Mouse (Mus musculus) bone marrow macrophage, adult 2 months (primary cell): ENCODE results near the gene Cib2. TPM values are rescaled to one million over a fixed set of nuclear protein-coding genes. Genes with fewer than 3 reads are reported as not detected.

Source experiments
- H3K27ac ChIP-seq: 2 replicates; pipeline ENCODE4 v1.5.1; 2012; ENCODE audit warnings: low read depth, low read length; ENCODE audit not compliant: insufficient read depth
- H3K4me1 ChIP-seq: 2 replicates; pipeline ENCODE4 v1.6.1; 2012; ENCODE audit warnings: low read length; ENCODE audit not compliant: control insufficient read depth, insufficient read depth
- H3K4me3 ChIP-seq: 2 replicates; pipeline ENCODE4 v1.5.1; 2012; ENCODE audit warnings: mild to moderate bottlenecking, low read length, moderate library complexity; ENCODE audit not compliant: insufficient read depth
- CTCF ChIP-seq: IDR thresholded peaks from 2 replicates; pipeline ENCODE4 v1.5.1; 2012; ENCODE audit warnings: low read depth, mild to moderate bottlenecking, low read length, moderate library complexity
- POLR2A ChIP-seq: IDR thresholded peaks from 2 replicates; pipeline ENCODE4 v1.6.1; 2012; ENCODE audit warnings: mild to moderate bottlenecking, low read depth, low read length, borderline replicate concordance
- polyA plus RNA-seq: library from polyadenylated mRNA; stranded (reverse); fragments of >200 nt; gene quantifications from 2 replicates; pipeline ENCODE4 v1.2.4, GENCODE M21; 2012; ENCODE audit not compliant: missing spikeins, insufficient read depth, insufficient read length

Cib2 gene
- polyA plus RNA-seq, 1 experiment, result 14.6 TPM

DNA sequence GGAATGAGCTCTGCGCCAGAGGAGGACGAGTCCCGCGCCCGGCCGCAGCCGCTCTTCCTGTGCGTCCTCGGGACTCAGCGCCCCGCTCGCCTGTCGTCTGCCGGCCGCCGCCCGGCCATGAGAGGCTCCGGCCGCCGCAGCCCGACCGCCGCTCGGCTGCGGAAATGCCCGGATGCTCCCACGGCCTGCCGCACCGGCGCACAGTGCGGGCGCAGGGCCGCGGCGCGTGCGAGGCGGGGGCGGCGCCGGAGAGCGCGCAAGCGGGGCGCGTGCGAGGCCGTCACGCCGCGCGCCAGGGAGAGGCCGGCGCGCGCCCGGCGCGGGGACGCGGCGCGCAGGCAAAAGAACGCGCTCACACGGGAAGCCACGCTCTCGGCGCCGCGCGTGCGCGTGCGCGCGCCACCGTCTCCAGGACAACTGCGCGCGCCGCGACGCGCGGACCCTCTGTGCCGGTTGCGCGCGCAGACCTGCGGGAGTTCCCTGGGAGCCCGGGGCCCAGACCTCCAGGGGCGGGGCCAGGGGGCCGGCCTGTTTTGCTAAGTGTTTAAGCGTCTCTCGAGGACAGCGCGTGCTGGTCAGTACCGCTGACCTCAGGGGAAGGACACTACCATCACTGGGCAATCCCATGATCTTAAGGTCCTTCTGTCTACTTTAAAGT lies 58.4 kb downstream of the Cib2 start, which contains the start of gene Dmxl2:
Gene Dmxl2, minus strand, starts transcription at position 174 of the 658 bp plus-strand sequence.
- Histone ChIP-seq H3K4me1 (peaks cover 10% of the 10 kb centered on the region), H3K4me3 (peak within 1 kb of the TSS; percentile 85), H3K27ac (peak within 1 kb of the TSS; percentile 71)
- TF ChIP-seq CTCF, result no peak
- no peak for TF ChIP-seq POLR2A

DNA sequence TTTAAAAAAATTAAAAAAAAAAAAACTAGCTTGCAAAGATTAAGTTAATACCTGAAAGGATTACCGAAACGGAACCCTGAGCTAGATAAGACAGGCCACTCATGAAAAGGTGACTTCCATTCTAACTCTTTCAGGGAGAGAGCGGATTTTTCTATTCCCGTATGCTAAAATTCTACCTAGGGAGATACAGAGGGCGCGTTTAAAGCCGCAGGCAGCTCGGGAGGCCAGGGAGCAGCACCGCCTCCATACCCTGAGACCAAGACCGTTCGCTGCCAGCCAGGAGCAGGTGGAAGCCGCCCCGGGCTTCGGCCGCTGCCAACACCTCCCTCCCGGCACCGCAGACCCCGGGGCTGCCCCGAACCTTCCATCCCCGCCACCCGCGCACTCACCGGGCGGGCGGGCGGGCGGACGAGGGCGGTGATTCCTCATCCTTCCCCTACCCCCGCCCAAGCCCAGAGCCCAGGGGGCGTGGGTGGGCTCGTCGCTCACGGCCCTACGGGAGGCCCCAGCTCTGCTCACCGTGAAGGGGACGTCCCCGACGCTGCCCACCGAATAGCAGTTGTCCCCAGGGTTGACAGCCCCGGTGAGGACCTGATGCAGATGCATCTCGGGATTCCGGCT lies 59.1 kb downstream of the Cib2 start:
- Histone ChIP-seq H3K4me1 (peaks cover 10% of the 10 kb centered on the region), H3K4me3 (peak overlapping the region; percentile 85), H3K27ac (peak overlapping the region; percentile 71)
- TF ChIP-seq CTCF (no peak), POLR2A (no peak)

DNA sequence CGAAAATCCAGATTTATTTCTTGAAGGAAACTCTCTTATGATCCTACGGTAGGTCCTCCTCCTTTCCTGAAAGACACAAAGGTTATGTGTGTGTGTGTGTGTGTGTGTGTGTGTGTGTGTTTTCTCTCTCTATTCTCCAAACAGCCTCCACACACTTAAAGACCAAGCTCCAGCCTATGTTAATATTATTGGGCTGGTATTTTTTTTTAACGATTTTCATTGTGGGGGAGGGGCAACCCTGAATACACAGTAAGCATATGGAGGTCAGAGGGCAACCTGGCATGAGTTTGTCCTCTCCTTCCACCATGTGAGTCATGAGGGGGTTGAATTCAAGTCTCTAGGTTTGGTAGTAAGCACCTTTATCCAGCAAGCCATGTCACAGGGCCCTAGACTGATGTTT lies 60.2 kb downstream of the Cib2 start:
- H3K4me1 ChIP-seq, result peaks cover 14% of the 10 kb centered on the region
- no peak overlapping the region for H3K4me3 ChIP-seq
- no peak overlapping the region for H3K27ac ChIP-seq
- TF ChIP-seq POLR2A (no peak), CTCF (no peak)

DNA sequence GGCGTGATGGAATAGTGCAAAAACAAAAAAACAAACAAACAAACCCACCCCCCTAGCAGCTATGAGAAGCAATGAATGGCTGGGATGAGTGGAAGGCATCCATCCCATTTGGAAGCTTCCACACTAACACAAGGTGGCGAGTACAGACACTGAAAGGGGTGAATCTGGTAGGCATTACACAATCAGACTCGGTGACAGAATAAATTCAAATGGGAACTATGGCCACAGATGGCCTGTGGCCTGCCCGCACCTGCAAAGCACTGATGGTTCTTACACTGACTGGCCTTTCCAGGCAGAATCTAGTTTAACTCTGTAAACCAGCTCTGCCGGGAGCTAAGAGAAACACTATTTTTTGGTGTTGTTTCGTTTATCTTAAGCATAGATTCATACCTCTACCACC lies 60.7 kb downstream of the Cib2 start:
- Histone ChIP-seq H3K27ac (no peak overlapping the region), H3K4me3 (no peak overlapping the region), H3K4me1 (peaks cover 15% of the 10 kb centered on the region)
- no peak for TF ChIP-seq POLR2A
- TF ChIP-seq CTCF, result no peak

Other genes starting within 250 kb of the Cib2 start
- gene Dmxl2, start 58.6 kb downstream of the Cib2 start, polyA plus RNA-seq, result 34.5 and 37.1 TPM in 2 replicates
- gene Sh2d7, start 21.2 kb downstream of the Cib2 start, polyA plus RNA-seq, result not detected in 2 replicates
- gene Idh3a, start 26.1 kb upstream of the Cib2 start, polyA plus RNA-seq, result 15.1 and 19.2 TPM in 2 replicates
- gene Acsbg1, start 101.7 kb upstream of the Cib2 start, polyA plus RNA-seq, result not detected in 2 replicates
- gene Dnaja4, start 138.7 kb upstream of the Cib2 start, polyA plus RNA-seq, result 0.19 and 0.27 TPM in 2 replicates
- 32.7 and 39.9 TPM in 2 replicates for gene Wdr61, start 174.3 kb upstream of the Cib2 start, polyA plus RNA-seq
- gene Crabp1, start 204.5 kb upstream of the Cib2 start, polyA plus RNA-seq, result not detected in 2 replicates